Mouse (Mus musculus) right cerebral cortex, adult 2 months (tissue): ENCODE data around the gene Trarg1.

ENCODE experiments used
- DNase-seq, 2 experiments: peaks; one replicate each; pipeline ENCODE4 v3.0.0; 2021 to 2022; ENCODE audit warnings: low spot score in 2 of 2

Trarg1 gene

DNA sequence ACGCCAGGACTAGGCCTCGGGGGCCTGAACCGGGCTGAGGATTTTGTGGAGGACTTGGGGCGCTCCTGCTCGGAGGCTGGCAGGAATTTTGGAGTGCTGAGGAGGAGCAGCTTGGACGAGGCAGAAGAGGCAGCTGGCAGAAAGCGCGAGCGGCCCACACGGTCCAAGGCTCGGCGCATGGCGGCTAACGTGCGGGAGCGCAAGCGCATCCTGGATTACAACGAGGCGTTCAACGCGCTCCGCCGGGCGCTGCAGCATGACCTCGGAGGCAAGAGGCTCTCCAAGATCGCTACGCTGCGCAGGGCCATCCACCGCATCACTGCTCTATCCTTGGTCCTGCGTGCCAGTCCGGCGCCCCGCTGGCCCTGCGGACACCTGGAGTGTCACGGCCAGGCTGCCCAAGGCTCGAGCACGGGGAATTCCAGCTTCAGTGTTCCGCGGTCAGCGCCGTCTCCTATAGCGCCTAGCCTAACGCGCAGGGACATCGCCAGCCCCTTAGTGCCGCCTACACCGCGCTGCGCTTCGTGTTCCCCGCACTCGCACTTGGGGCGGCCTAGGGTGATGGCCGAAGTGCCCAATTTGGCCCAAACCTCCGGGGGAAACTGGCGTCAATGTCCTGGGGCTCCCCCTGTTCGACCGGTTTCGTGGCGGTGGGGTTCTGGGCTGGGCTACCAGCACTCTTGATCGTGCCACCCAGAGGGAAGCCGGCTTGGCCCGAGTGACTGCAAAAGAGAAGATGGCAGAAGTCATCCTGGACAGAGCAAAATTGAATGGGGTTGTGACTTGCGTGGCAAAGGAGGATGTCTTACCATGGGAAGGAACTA, 6.8 kb upstream of the Trarg1 start:
- DNase-seq, result peak; percentile 61 to 75

DNA sequence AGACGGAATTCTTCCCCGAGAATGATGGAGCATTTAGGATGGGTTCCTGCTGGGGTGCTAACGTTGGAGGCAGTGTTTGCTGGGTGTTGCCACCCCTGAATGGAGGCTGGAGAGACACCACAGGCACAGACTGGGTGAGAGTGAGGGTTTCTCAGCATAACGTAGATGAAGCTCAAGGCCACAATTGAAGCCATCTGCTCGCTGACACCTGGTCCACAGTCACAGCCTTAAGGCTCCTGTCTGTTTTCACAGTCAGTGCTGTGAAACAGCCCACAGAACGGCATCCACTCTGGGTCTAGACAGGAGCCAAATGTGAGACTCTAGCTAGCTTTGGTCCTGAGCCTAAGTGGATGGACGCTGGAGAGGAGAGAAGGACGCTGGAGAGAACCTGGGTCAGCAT, 5.4 kb upstream of the Trarg1 start:
- no peak for DNase-seq

DNA sequence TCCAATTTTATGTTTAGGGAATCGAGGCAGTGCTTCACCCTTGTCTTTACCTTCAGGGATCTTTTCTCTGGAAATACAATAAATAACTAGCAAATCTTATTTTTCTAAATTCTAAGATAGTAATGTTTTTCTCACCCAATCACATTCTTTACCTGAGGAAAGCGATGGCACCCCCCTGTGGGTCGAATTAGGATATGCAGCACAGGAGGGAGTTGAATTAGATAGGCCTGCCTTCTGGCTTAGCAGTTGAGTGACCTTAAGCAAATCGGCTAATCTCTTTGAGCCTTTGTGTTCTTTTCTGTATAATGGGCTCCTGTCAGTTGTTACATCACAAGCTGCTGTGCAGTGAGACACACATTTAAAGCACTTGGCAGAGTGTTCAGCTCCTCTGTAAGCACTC, 4.9 kb upstream of the Trarg1 start:
- no peak for DNase-seq

DNA sequence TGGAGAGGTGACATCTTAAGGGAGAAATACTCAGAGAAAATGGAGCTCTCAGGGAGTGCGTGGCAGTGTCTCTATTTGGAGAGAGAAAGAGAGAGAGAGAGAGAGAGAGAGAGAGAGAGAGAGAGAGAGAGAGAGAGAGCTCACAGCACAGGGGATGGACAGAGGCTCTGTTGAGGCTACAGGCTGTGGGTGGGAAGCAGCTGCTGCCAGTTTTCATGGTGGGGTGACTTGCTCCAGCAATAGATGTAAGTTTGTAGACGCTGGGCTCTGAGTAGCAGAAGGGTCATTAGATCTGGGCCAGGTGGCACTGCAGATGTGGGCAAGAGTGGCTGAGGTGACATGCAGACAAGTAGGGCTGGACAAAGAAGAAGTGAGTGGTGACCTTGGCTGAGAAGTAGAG, 6.0 kb downstream of the Trarg1 start:
- DNase-seq, result no peak

DNA sequence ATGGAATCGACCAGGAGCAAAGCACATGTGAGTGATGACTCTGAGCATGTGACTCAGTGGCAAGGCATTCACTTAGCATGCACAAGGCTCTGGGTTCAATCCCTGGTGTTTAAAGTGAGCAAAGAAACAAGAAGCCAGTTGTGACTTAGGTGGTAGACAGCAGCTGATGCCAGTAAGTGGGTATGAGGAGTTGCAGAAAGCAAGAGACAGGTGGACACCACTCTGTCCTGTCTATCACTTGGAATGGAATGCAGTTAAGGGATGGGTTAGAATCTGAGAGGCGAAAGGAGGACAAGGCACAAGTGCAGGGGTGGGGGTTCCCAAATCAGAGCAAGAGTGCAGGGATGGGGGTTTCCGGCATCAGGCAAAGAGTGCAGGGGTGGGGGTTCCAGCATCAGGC, 12.5 kb downstream of the Trarg1 start:
- no peak for DNase-seq

DNA sequence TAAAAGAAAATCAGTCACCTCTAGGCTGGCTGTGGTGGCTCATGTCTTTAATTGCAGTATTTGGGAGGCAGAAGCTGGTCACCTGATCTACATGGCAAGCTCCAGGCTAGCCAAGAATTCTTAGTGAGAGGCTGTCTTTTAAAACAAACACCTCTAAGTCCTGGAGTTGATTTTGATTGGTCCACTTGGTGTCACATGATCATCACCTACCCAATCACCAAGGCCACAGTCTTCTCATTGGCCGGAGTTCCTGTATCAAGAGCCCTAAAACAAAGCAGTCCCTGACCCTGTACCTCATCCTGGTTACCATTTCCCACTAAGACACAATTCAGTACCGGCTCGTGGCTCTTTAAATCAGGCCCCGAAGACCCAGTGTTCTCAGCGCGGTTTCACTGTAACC, 16.2 kb downstream of the Trarg1 start:
- peak; percentile 35 to 36 for DNase-seq

DNA sequence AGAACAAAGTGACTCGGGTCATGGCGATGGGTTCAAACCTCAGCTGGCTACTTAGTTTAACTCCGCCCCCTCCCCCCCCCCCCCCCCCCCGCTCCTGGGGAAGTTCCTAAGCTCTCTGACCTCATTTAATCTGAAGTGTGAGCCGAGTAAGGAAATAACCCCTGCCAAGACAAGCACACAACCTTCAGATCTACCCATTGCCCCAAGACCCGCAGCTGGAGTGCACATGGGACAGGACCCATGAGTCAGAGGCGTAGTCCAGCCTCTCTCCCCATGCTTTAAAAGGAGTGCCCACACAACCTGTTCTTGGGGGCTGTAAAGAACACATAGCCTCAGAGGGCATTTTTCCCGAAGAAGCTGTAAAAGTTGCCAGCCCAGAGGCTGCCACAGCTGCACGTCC, 20.0 kb downstream of the Trarg1 start:
- DNase-seq, result no peak

DNA sequence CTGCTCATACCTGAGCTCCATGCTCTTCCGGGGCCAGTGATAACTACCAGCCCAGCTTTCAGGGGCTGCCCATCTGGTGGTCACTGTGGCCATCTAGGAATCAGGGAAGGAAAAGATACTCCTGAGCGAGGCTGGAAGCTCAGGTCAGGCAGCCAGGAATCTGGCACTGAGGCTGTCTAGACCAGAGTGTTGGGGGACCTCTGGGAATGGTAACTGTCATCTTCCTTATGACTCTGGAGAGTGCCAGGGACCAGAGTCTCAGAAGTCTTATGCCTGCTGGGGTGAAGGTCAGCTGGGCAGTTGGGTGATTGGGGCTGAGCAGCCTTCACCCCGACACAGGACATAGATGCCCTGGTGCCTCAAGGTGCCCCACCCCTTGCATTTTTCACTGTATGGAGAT, 28.0 kb downstream of the Trarg1 start:
- DNase-seq, result no peak

DNA sequence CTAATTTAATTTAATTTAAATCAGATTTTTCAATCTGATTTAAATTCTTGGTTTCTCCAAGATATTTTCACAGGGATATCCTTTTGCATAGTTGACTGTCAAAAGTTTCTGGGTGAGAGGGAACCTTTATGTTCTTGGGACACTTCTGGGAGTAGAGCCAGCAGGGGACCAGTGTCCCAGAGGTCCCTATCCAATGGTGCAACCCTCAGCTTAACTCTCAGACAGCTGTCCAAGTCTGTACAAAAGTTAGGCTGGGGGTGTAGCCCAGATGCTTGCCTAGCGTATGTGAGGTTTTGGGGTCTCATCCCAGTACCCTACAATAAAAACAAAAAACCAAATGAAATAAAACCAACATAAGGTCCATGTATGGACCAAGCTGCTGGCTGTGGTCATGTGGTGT, 28.5 kb downstream of the Trarg1 start:
- no peak for DNase-seq

DNA sequence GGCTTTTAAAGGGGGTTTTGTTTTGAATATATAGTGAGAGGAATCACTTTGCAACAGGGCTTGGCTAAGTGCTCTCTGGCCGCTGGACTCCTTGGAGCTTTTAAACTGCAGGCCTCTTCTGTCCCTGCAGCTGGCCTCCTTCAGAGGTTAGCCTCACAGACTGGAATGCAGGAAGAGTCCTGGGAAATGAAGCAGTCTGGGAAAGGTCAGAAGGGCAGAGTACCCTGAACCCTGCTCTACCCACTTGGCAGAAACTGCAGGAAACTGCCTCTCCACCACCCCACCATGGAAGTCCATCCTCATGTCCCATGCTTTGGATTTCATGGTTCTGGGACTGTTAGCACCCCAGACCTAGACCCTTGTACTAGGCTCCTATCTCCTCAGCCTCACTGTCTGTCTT, 29.3 kb downstream of the Trarg1 start:
- no peak for DNase-seq

DNA sequence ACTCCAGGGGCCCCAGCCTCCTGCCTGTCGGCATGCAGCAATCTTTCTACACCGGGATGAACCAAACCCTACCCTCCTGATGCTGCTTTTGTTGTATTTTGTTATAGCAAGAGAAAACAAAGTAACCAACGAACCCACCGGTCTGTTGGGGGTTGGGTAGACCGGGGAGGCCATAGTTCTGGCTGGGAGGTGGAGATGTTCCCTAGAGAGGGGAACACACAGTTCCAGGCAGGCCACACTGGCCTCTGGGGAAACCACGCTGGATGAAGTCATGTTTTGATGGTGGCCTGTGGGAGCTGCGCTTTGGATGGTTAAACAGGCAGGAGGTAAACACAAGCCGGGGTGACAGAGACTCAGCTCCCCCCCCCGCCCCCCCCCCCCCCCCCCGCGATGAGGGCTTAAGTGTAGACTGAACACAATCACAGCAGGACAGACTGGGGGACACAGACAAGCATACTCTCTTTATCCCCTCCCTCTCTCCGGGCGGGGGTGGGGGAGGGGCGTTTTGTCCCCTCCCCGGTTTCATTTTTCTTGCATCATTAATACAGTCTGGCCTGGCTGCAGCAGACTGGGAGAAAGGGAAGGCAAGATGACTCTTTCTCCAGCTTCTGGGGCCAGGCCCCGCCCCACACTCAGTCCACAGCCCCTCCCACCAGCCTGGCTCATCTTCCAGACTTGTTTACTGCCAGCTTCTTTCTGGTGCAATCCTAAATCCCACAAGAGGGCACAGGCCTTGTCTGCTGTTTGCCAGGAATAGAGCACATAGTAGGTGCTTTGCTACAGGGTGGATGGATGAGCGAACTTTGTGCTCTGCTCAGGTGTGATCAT, 30.2 kb downstream of the Trarg1 start:
- no peak for DNase-seq

DNA sequence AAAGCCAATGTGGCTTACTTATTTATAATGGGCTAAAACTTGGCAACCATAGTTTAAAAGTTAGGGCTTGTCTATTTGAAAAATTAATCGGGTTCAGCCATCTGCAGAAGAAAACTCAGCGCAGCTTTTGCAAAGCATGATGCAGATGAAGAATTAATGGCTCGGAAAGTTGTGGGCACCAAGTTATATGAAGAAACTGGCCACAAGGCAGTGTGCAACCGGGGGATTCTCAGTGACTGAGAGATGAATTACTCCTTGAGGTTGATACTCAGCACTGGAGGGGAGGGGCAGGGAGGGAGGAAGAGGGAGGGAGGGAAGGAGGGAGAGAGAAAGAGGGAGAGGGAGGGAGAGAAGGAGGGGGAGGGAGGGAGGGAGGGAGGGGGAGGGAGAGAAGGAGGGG, 37.4 kb downstream of the Trarg1 start:
- no peak for DNase-seq

DNA sequence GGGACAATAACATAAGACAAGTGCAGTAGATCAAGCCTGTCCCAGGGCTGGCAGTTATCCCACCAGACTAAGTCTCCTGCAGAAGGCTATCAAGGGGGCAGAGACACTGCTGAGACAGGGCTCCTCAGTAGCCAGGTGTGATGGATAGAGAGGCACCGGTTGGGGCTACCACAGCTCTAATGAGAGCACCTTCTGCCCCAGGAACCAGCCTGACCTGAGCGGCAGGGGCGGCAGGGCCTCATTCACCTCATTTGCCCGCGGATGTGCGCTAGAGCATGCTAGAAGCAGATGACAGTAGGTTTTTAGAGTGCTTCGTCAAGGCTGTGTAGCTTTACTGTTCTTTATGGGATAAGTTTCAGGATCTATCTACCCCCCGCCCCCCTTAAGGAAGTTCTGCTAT, 44.3 kb downstream of the Trarg1 start:
- DNase-seq, result no peak

DNA sequence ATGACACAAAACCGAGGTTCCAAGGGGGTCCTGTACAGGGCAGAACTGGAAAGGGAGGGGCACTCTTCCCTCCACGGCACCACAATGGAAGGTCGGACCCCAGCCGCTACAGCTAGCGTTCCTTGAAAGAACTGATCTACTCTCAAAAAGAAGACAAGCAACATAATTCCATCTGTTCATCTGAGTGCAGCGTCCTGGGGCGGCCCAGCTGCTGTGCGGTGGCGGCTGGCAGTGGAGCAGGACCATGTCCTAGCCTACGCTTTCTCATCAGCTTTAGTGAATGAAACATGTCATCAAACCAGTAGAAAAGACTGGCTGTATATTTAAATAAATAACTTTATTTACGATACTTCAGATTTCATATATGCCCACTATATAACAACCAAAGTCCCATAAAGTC, 48.5 kb downstream of the Trarg1 start:
- no peak for DNase-seq

DNA sequence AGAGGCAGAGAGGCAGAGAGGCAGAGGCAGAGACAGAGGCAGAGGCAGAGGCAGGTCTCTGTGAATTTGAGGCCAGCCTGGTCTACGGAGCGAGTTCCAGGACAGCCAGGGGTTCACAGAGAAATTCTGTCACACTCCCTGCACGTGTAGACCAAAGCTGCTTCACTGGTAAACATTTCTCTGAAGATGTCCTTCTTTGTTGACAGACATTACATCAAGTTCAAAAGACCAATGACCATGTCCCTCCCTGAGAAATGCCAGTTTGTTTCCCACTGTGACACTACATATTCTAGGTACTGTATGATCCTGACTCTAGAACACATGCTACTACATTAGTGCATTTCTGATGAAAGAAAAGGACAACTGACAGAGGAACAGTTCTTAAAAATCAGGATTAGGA, 51.0 kb downstream of the Trarg1 start:
- DNase-seq, result no peak

DNA sequence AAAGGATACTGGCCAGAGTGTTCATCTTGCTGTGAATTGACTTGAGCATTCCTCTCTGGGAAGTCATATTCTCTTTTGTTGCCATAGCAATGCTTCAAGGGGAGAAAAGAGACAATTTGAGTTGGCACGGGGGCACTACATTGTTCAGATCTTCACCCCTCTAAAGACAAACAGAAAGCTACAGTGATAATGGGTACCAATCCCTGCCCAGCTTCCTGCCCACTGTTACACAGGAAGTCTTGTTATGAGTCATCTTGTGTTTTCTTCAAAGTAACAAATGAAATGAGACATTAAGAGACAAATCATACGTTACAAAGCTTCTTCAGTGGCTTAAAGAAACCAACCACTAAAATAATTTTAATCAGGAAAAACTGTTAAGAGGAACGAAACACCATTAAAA, 55.0 kb downstream of the Trarg1 start:
- no peak for DNase-seq

DNA sequence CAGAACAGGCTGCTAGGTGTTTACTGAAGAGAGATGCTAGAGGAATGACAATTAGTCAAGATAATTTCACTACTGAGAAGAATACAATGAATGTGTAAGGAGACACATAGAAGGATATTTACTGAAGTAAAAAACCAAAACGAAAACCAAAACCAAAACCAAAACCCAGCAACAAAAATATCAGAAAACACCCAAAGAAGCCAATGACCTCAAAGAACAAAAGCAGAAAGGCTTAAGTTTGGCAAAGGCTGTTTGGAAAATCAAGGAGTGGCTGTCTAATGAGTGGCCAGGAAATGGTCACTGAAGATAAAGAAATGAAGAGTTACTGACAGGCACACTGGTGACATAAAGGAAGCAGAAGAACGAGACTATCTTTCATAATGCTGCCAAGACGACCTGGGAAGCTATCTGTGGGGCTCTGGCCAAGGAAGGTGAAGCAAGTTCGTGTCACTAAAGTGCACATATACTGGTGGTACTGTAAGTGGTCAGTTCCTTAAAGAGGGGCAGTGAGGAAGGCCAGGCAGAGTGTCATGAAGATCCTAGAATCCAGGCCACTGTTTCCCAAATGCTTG, 56.2 kb downstream of the Trarg1 start:
- DNase-seq, result no peak

DNA sequence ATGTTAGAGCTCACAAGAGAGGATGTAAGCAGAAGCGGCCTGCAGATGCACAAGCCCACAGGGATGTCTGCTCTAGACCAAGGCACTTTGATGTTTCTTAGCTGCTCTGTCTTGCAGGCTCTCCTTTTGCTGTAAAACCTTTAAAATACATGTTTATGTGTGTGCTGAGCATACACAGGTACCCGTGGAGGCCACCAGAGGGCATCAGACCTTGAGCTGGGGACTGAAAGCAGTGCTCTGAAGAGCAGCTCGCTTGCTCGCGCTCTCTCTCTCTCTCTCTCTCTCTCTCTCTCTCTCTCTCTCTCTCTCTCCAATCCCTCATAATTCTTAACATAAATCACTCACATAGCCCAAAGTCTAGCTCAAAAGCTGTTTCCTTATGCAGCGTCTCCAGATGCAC, 59.5 kb downstream of the Trarg1 start:
- DNase-seq, result no peak

DNA sequence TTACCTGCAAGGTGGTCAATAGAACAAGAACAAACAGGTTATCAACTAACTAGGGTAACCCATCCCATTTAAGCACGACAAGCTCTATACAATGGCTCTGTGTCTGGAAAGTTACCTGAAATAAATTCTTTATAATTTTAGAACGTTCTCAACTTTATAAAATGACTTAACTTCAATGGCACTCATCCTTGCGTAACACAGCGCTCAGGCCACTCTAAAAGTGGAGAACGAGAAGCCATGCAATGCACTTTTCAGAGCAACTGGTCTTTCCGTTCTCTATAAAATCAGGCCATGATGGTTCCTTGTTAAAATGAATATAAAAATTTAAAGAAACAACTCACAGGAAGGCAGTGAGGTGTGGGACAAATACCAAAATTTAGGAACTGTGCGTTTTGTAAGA, 62.9 kb downstream of the Trarg1 start:
- no peak for DNase-seq

DNA sequence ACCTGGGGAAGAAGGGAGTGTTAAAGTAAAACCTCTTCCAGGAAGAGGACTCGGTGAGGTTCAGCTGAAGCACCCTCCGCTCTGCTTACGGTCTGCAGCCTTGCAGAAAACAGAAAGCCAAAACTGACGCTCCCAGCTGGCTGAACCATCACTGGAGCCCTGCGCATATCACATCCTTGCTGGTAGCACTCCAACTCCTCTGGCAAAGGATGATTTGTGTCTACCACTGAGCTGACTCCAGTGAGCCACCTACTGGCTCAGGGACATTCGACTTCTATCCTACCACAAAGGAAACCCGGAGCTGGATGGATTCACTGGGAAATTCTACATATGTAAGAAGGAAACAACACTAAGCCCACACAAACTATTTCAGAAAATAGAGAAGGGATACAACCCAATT, 64.9 kb downstream of the Trarg1 start:
- peak; percentile 48 to 69 for DNase-seq

DNA sequence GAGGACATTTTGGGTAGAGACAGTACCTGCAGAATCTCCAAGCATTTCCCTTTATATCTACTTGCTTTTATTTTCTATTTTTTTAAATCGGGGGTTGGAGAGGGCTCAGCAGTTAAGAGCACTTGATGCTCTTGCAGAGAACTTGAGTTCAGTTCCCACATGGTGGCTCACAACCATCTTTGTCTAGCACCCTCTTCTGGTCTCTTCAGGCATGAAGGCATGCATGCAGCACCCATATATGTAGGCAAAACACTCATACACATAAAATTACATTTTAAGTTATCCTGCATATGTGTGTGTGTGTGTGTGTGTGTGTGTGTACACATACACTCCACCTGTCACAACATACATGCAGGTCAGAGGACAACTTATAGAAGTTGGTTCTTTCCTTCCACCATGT, 66.3 kb downstream of the Trarg1 start:
- DNase-seq, result no peak
